Mouse (Mus musculus) kidney, adult 18-20 months (tissue): ENCODE results near the gene Swi5.

Experiments
- DNase-seq: peaks from one replicate; pipeline ENCODE4 v3.0.0; 2021

Gene Swi5

DNA sequence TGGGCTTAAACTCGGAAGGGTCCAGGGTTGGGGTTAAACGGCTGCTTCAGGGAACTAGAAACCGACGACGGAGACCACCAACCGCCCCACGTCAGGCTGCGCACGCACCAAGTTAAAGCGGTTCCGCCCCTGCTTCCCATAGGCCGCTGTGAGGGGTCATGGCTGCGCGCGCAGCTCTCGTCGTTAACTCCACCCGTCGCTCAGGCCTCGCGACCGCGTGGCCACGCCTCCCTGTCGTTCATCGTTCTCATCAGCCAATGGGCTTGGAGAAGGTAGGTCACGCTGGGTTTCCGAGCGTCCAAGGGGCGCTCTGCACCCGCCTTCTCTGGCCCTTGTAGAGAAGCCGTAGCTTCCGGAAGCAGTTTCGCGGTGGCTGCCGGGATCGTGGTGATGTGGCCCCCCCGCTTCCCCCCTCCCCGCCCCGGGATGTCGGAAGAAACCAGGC lies at the start of gene Swi5:
TSS of gene Swi5 (minus strand) at position 153 of the 445 bp plus-strand sequence.
- peak; percentile 97 for DNase-seq

DNA sequence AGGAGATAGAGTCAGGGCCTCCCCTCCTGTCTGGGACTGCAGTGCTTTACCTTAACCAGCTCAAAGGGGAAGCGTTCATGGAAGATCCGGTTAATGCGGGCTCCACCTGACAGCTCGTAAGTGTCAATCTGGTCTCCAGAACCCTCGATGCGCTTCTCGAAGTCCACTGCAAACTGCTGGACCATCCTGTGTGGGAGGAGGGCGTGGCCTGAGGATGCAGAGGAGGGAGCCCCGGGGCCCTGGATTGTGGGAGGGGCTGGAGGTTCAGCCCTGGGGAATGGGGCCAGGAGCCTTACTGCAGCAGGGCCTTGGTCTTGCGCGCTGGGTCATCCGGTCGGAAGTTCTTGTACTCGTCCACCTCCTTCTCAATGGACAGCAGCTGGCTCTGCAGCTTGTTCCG lies 48.0 kb upstream of the Swi5 start:
- no peak for DNase-seq

DNA sequence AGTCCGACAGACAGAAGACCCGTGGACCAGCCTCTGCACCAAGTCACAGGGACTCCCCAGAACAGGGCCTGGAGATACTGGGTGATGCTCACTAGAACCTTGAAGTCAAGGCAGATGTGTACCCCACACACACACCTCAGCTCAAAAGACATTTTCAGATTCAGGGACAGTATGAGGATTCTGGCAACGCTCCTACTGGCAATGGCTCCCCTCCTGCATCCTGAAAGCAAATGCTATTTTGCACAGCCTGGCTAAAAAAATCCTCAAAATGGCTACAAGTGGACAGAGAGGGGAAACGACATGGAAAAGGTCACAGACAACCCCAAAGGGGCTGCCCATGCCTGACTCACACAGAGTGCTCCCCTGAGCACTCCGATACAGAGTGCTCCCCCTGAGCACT lies 44.3 kb upstream of the Swi5 start:
- no peak for DNase-seq

GRCm38 (mm10) chr2:32329531-32329930 lies 41.7 kb upstream of the Swi5 start:
- DNase-seq = no peak

DNA sequence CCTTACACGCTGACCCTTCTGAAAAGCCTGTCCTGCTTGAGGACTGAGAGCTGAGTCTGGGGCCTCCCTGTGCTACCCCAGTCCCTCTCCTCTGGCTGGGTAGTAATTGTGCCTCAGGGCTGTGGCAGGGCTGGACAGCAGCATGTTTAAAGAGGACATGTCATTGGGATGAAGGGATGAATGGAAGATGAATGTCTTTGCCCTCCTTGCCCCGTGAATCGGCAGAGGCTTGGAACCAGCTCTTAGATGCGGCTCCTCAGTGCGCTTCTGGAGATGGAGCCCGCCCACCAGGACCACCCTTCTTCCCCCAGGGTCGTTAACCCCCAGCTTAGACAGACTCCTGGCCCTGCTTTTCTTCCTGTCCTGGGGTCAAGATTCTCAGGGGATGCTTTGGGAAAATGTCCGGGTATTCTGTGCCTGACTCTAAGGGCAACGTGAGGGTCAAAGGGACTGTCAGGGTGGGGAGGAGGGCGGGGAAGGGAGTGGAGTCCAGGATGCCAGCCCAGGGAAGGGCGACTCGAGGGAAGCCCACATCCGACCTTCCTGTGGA lies 41.1 kb upstream of the Swi5 start:
- DNase-seq = no peak

GRCm38 (mm10) chr2:32327200-32327599 lies 39.3 kb upstream of the Swi5 start:
- DNase-seq = no peak

DNA sequence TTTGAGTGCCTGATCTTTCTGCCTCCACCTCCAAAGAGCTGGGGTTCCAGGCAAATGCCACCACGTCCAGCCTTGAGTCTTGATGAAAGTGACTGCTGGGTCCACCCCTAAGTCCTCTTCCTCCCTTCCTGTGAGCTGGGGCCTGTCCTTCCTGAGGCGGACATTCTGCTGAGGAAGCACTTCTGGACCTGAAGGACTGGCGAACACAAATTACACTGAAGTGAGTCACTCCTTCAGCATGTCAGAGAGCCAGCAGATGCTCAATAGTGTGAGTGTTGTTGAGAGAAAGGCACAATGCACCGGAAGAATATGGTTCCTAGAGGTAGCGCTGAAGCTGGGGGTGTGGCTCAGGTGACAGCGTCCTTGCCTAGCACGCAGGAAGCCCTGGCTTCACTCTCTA lies 37.5 kb upstream of the Swi5 start:
- DNase-seq = no peak

DNA sequence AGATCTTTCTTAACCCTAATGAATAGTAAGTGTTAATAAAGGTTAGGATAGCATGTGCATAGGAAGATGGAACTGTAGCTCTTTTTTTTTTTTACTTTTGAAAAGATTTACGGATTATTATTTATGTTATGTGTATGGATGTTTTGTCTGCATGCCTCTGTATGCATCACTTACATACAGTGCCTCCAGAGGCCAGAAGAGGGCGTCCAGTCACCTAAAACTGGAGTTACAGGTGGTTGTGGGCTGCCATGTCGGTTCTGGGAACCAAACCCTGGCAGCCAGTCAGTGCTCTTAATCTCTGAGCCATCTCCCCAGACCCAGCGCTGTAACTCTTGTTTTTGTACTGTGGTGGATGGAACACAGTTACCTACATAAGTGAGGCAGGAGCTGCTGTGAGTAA lies 36.4 kb upstream of the Swi5 start:
- no peak for DNase-seq

DNA sequence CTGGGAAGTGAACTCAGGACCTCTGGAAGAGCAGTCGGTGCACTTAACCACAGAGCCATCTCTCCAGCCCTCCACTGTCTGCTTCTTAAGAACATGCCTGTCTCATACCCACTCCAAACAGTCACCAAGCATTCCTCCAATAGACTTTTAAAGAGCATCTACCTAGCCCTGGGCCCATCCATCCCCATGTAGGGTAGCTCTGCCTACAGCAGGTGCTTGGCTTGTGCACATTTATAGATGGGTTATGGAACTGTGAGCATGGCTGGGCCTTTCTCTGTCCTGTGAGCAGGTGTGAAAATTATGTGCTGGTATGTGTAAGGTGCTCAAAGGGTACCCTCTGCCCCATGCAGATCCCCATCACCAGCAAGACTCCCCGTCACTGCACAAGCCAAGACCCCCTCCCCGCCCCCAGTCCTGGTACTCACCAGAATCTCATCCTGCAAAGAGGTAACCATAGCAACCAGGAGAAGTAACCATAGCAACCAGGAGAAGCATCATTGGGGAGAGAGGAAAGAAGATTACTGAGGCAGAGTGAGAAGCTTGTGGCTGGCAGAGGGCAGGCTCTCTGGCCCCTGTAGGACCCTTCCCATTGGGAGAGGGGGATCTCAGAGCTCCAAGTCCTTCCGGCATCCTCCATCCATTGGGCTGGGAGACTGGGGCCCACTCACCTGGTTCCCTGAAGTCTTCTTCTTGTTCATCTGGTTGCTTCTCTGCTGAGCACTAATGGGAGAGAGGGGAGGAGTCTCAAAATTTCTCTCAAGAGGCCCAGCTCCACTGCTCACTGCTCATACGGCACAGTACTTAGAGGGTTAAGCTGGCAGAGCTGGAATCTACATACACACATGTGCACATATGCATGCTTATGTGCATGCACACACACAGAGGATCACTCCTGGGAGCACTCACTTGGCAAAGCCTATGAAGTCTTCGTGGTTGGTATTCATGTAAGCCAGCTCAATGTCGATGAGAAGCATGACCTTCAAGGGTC lies 35.2 kb upstream of the Swi5 start:
- DNase-seq = no peak

GRCm38 (mm10) chr2:32321591-32322298 lies 33.9 kb upstream of the Swi5 start:
- DNase-seq = peak; percentile 18

- DNase-seq = no peak
These were observed 32.8 kb upstream of the Swi5 start for GRCm38 (mm10) chr2:32320721-32321120.

DNA sequence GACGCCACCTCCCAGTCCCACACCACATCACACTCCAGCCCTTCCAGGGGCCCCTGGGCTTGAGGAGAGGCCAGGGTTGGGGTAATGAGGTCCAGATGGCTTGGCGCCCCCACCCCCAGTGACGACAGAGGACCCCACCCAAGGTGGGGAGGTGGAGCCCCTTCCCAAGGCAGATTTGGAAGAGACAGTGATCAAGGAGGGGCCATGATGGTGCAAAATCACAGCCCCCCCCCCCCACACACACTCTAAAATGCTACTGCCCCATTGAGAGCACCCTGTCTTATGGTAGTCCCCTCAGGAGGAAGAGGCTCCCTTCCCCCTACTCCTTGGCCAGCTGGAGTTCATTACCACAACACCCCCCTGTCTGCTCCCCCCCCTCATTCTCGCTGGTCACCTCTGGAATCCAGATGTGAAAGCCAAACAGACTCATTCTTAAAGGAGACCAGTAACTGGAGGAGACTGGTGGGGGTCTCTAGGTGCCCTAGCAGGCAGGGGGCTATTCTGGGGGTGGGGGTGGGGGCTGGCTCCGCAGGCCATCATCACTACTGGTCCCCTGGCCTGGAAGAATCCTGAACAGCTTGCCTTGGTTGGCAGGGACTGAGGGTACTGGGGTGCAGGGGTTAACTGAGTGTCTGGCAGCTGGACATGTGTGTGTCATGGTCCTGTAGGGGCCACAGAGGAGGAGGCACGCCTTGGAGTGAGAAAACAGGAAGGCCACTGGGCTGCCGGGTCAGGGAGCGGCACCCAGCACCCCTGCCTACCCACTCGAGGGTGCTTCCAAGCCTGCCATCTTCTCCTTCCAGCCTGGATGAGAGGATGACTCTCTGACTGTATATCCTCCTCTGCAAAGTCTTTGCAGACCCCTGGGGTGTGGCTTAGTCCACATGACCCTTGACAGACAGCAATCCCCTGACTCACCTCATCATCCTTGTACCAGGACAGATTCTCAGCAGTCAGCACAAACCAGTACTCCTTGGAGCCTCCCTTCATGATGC lies 32.0 kb upstream of the Swi5 start:
- no peak for DNase-seq

- DNase-seq = no peak
These were observed 31.1 kb upstream of the Swi5 start for GRCm38 (mm10) chr2:32318709-32319585.

DNA sequence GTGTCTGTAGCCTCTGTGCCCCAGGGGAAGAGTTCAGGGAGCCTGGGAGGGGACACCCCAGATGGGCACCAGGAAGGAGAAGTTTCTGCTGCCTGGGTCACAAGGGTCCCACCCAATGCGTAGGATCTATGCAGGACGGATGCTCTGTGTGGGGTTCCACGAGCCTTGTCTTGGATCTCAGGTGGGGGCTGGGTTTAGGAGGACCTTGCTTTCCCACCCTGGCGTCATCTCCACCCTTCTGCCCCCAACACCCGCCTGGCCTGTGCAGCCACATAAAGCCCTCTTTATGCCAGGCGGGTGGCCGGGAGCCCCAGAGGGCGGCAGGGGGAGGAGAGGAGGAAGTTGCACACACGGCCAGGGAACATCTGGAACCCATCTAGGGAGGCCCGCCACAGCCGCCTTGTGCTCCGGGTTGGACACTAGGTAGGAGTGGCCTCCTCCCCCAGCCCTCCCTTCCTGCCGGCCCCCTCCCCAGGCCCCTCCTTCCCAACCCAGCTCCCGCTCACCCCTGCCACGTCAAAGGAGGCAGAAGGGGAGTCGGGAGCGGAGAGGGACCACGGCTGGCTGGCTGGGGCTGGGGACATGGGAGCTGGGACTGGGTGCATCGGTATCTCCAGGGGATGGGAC lies 30.0 kb upstream of the Swi5 start:
- peak; percentile 28 for DNase-seq

DNA sequence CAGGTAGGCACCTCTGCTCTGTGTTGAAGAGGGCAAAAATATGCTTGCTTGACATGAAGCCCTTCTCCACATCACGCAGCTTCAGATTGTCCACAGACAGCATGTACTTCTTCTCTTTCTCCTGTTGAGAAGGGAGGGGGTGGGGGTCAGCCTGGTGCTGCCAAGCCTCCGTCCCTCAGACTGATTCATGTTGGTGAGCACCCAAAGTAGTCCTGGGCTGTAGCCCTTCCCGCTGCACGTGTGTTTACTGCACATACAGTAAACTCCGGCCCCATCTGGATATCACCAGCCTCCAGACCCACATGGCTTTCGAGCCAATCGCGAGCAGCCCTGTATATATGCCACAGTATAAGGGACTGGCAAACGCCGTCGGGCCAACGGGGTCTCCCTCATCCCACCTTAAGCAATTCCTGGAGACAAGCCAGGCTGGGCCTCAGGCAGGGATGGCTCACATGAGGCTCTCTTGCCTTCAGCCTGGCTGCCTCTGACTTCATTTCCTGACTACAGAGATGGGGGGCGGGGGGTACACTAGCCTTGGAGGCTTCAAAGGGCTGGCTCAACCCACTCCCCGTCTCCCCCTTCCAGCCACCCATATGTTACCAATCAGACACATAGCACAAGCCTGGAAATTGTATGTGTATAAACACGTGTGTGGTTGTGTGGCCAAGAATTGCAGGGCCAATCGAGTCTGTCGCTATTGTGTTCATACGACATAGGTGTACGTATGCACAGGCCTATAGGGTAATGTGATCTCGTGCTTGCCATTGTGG lies 29.2 kb upstream of the Swi5 start:
- DNase-seq = no peak

- no peak for DNase-seq
These were observed 27.9 kb upstream of the Swi5 start for GRCm38 (mm10) chr2:32315751-32316150.

DNA sequence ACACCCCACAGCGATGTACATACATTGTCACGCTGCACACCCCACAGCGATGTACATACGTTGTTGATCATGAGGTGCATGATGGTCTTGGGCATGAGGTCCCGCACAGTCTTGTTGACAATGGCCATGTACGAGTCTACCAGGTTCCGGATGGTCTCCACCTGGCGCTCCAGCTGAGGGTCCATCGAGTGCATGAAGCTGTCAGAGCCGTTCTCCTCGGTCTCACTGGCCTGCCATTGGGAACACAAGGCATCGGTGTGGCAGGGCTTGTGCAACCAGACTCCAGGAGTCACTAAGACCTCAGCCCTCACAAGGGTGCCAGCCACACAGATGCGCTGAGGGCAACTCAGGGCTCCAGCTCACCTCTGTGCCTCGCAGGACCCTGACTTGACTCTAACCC lies 27.0 kb upstream of the Swi5 start:
- no peak for DNase-seq

DNA sequence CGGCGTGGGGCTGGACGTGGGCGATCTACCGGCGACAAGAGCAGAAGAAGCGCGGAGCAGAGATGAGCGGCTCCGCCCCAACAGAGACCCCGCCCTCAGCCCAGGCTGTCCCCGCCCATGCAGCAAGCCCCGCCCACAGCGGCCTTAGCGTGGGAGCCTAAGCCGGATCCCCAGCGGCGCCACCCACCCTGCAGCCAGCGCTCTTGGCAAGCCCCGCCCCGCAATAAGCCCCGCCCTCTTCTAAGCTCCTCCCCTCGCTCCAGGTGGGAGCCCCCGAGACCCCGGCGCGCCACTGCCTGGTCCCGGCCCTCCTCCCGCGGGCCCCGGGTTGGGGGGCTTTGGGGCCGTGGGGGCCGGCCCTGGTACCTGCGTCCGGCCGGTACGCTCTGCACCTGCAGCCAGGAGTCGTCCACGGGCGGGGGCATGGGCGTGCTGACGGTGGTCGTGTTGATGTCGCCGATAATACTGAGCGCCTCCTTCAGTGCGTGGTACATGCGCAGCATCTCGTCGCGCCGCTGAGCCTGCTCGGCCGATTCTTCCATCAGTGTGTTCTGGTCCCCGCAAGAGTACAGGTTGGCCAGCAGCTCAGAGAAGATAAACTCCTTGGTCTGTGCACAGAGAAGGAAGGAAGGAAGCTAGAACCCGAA lies 24.6 kb upstream of the Swi5 start:
- peak; percentile 75 for DNase-seq
